Mouse (Mus musculus): Measurements from ENCODE around the gene Zfp972.
A peak's percentile ranks its signal among the peaks of the same experiment; 100 is the strongest.
"Not testable (repeated sequence)": the region's sequence is repeated elsewhere in the genome, so short reads cannot be mapped to it uniquely, and the experiment has no call there.

The Zfp972 gene

DNA sequence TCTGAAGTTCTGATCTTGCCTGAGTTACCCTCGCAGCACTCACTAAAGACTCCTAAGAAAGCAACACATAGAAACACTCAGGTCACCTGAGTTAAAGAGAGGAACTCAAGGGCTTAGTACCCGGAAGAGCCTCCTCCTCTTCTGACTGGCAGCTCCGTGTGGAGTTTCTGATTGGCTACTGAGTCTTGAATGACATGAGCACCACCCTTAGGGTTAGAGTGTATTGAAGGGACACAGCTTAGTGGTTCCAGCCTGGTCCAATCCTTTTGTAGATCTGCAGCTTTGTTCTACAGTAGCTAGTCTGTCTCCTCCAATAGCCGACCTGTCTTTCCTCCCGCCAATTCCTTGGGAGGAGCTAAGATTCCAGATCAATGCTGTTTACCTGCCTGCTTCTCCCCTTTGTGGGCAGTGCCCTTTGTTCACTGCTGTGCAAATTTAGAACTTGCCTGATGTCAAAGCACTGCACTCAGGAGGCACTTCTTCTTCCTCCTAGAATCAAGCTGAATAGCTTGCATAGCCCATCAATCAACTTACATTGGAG lies at the start of gene Zfp972:
Gene Zfp972 (minus strand): TSS at position 51 of the 541 bp plus-strand sequence.
- DNase-seq = not testable (repeated sequence)

DNA sequence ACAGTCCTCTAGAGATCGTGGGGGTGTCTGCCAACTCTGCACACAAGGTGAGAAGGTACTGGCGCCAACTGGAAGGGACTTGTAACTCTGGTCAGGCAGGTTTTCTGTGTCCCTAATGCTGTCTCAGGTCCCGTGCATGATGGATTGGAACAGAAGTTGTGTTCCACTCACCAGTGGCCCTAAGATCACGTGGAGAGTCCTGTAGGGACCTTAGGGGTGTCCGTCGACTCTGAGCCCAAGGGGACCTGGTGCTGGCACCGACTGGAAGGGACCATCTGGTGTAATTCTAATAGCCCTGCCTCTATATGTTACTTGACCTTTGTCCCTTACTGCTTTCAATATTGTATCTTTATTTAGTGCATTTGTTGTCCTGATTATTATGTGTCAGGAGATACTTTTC lies 49.4 kb upstream of the Zfp972 start:
- DNase-seq = not testable (repeated sequence)

DNA sequence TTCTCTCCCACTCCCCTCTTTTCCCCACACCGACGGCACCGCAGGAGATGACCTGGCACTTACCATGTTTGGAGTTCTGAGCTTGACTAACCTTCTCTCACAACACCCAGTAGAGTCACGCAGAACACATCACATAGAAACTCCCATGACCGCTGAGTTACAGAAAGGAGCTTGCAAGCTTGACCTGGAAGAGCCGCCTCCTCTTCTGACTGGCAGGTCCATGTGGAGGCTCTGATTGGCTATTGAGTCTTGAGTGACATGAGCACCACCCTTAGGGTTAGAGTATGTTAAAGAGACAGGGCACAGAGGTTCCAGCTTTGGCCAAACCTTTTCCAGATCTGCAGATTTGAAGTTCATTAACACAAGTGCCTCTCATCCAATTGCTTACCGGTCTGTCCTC lies 31.7 kb upstream of the Zfp972 start, which contains the start of gene Gm14326:
Gene Gm14326 (minus strand): TSS at position 153 of the 400 bp plus-strand sequence.
- peak; percentile 82 to 87 for DNase-seq

DNA sequence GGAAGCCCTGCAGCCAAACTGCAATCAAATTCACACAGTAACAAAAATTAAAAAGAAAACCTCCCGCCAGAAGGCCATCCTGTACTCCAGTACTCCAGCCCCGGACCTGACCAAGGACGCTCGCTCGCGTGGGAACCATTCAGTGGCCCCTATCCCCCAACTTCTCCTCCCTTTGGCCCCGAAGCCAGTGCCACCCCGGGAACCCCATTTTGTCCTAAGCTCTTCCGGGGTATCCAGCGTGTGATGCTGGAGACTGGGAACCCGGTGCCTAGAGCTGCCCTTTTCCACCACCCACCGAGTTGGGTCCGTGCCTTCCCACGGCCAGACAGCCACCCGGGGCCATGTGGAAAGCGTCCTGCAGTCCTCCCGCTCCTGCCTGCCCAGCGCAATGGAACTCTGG lies 31.3 kb upstream of the Zfp972 start:
- peak; percentile 56 to 59 for DNase-seq

DNA sequence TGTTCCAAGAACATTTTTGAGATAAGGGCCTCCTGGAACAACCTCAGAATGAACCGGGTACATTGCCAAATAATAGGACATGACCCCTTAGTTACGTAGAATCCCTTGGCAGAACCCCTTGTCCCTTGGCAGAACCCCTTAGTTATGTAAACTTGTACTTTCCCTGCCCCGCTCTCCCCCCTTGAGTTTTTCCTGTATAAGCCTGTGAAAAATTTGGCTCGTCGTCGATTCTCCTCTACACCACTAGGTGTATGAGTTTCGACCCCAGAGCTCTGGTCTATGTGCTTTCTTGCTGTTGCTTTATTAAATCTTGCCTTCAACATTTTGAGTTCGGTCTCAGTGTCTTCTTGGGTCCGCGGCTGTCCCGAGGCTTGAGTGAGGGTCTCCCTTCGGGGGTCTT lies 22.1 kb downstream of the Zfp972 start:
- DNase-seq = not testable (repeated sequence)

DNA sequence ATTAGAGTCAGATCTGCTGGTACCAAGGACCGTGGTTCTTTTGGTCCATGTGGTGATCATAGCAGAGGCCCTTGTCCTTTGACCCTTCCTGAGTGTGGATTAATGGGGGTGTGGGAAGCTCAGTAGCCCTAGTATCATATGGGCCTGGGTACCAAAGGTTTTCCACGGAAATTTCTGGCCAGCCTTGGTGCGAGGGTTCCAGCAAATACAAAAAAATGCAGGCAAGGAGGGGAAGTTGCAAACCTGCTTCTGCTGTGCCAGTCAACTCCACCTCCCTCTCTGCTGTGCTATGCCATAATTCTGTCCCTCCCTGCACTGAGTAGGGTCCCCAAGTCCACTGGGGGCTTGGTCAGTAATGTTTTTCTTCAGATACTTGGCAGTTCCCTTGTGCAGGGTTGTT lies 27.2 kb downstream of the Zfp972 start:
- not testable (repeated sequence) for DNase-seq

DNA sequence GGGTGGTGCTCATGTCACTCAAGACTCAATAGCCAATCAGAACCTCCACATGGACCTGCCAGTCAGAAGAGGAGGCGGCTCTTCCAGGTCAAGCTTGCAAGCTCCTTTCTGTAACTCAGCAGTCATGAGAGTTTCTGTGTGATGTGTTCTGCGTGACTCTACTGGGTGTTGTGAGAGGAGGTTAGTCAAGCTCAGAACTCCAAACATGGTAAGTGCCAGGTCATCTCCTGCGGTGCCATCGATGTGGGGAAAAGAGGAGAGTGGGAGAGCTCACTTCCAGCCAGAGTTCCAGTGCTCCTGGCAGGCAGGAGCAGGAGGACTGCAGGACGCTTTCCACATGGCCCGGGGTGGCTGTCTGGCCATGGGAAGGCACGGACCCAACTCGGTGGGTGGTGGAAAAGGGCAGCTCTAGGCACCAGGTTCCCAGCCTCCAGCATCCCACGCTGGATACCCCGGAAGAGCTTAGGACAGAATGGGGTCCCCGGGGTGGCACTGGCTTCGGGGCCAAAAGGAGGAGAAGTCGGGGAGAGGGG lies 28.3 kb downstream of the Zfp972 start, which contains the start of gene Gm14327:
Gene Gm14327 (plus strand): TSS at position 51 of the 533 bp plus-strand sequence.
- DNase-seq = peak in 1 of 2 experiments; percentile 15

DNA sequence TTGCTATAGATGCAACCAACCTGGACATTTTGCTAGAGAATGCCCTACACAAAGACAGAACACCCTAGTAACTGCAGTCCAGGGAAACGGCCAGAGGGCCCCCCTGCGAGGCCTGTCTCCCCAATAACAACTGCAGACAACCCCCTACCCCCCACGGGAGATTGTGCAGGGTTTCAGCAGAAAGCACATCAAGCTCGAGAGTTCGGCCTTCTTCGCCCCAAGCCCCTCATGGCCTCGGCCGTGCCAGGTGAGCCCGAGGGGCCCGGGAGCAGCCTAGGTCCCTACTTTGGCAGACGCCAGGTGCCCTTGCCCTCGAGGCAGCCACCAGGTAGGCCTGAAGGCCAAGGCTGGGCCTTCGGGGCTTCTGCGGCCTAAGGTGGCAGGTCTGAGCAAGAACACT lies 37.7 kb downstream of the Zfp972 start:
- not testable (repeated sequence) for DNase-seq

DNA sequence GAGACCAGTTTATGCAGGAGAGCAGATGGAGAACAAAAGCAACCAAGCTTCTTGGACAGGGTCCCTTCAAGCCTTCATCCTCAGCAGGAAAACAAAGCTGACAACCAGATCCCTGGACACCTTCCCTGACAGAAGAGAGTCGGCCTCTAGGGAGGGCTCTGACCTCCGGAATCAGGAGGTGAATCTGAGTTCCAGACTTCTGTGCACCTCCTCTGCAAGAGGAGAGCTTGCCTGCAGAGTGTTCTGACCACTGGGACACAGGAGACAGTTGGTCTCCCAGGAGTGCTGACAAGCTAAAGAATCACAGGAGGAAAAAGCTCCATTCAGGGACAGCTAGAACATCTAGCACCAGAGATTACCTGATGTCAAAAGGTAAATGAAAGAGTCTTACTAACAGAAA lies 63.2 kb downstream of the Zfp972 start:
- not testable (repeated sequence) for DNase-seq

Data from cerebellum, adult 18-20 months (tissue).